Mouse (Mus musculus) thymus, postnatal 36 days (tissue): ENCODE measurements at regions not wholly inside any gene's neighbourhood (a gene's known extent, or its start where the extent isn't known, plus 50 kb on each side); places are given as distances from the start of the nearest gene placed in this dataset.
"Not testable (repeated sequence)": the region's sequence is repeated elsewhere in the genome, so short reads cannot be mapped to it uniquely, and the experiment has no call there.

Experiments used
- DNase-seq, 2 experiments: peaks; one replicate each; pipeline ENCODE4 v3.0.0; 2022; ENCODE audit warnings: mixed read lengths in 2 of 2

DNA sequence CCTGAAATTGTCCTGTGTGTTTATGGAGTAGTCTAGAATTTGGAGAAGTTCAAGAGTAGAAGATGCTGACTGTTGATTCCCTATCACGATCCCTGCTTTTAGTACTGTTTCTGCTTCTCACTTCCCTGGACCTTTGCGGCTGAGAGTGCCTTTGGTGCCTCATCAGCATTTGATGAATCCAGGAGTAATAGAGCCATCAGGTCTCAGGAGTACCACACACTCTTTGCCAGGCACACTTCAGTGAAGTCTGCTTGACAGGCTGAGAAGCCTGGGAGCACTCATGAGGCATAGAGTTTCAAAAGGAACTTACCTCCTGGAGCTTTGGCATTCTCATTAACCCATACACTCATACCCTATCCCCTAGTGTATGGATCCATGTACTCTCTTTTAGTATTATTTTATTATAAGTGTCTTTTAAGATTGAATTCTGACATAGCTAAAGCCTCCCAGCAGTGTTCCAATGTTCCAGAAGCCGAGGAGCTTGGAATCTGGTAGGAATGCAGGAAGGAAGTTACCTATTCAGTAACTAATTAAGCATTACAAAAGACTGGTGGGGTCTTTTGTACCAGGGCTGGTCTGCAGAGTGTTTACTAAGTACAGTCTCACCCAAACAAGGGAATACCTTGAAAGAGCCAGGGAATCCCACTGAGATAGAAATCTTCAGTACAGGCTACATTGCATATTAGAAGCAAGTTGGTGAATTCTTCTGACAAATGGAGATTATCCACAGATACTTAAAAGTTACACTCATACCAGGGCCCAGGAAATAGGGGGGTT, 139.7 kb downstream of the Tex13c3 start:
- DNase-seq, result not testable (repeated sequence)

DNA sequence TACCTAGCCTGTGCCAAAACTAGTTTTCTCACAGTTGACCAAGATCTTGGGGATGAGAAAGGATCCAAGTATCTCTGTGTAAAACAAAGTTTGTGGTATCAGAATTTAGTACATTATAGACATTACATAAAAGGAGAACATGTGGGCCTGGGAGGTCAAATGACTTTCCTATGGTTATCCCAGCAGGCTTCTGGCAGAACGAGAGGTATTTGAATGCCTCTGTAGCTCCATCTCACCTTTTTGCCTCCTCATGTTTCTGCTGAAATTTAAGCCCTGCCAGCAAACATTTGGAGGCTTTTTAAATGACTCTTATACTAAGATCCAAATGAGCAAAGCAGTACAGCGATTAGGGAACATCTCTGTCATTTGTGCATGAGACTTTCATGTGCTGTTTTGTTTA, 167.8 kb downstream of the Tex13c3 start:
- DNase-seq, result no peak

- DNase-seq, result no peak
These were observed 169.1 kb downstream of the Tex13c3 start for GRCm38 (mm10) chrX:19311809-19312559.

GRCm38 (mm10) chrX:19311377-19311776, 169.7 kb downstream of the Tex13c3 start:
- DNase-seq, result no peak

DNA sequence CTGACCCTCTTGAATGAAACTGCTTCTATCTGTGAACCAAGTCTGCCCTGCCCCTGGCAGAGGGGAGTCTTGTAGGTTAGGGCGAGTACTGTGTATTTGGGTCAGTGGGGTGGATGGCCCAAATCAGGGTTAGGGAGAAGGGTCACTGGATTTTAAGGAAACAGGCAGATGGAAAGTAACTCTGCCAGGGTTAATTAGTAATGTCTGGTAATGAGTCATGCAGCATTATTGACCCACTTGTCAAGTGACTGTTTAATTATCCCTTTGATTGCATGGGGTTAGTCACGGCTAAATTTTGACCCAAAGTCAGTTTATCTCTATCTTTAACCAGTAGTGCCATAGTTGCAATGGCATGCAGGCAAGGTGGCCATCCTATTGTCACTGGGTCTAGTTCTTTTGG, 192.9 kb downstream of the Tex13c3 start:
- DNase-seq, result no peak

- DNase-seq, result no peak
These were observed 194.7 kb downstream of the Tex13c3 start for GRCm38 (mm10) chrX:19286431-19286830.

GRCm38 (mm10) chrX:19285773-19286172, 195.3 kb downstream of the Tex13c3 start:
- no peak for DNase-seq

DNA sequence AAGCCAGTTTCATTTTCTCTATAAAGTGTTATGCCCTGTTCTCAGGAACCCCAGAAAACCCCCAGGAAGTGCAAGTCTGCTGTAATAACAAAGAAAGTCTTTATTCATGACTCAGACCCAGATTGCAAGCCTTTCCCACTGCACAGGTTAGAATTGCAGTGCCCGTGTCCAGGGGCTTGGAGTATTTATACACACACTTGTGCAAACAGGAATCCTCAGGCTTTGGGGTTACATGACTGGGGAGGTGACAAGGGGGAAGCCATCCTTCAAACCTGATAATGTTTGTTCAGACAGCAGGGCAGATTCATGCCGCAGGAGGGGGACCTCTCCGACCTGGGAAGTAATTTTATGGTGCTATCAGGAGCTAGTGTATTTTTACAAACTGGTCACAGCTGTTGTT, 198.0 kb downstream of the Tex13c3 start:
- no peak for DNase-seq

- DNase-seq, result no peak
These were observed 216.9 kb downstream of the Tex13c3 start for GRCm38 (mm10) chrX:19264237-19264636.

DNA sequence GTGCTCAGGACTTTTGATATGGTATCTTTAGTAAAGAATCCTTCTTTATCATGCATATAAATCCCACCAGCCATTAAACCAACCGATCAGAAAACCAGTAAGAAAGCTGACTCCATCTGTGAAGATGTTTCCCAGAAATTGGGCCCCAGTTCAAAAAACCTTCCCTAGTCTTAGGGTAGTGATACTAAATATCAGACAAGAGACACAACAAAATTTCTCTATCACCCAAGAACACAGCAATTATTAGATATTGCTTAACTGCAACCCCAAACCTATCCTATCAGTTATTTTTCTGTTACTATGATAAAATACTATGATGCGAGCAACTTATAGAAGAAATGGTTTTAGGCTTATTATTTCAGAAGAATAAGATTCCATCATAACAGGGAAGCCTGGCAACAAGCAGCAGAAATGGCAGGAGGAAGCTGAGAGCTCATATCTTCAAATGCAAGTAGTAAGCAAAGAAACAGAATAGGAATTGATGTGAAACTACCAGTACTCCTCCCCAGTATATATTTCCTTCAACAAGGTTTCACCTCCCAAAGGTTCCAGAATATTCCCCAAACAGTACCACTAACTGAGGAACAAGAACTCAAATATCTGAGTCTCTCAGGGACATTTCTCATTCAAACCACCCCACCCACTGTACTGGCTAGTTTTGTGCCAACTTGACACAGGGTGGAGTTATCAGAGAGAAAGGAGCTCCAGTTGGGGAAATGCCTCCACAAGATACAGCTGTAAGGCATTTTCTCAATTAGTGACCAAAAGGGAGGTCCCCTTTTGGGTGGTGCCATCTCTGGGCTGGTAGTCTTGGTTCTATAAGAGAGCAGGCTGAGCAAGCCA, 234.1 kb downstream of the Tex13c3 start:
- no peak for DNase-seq

DNA sequence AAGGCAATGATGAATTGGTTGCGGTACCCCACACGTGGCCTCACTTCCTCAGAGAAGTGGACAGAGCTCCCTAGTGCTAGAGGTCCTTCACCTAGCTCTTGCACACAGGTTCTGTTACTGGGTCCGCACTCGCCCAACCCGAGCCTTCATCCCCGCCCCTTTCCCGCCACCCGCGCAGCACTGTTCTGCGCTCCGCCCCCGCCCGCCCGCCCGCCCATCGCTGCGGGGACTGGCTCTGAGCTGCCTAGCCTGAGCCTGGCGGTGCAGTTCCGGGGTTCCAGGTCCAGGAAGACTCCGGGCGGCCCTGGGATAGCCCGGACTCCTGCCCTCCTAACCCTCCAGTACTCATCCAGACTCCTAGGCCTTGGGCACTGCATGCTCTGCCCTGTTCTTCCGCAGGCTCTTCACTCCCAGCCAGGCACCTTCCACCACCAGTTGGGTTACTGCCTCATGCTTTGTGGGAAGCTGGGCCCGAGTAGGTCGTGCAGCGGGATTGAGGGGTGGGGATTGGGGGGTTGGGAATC, 243.3 kb downstream of the Tex13c3 start:
- DNase-seq, result peak; percentile 15 to 43

DNA sequence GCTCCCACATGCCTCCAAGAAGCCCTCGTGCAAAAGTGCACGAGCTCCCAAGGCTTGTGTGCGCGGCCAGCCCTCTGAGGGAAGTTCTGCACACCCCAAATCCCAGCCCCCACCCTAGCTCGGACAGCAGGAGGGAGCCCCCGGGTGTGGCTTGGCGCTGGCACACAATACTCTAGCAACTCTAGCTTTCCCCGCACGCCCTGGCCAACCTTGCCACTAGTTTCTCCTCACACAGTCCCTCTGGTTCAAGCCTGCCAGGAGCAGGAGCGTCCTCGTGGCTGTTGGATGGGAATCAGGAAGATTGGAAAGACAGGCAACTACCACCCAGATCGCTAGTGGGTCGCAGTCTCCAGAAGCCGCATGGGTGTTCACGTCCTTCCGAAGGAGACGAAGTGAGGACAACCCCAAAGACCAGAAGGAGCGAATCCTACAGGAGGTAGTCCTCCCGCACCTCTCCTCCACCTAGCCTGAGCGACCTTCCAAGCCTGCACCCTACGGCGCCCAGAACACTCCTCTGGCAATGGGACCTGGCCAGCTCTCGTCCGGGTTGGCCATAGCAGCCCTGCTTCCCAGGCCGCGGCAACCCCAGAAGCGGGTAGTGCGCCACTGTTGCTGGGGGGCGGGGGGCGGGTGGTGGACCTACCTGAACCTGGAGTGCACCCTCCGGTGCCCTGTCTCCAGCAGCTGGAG, 243.9 kb downstream of the Tex13c3 start:
- peak; percentile 1 to 8 for DNase-seq

GRCm38 (mm10) chrX:19235449-19235848, 245.7 kb downstream of the Tex13c3 start:
- no peak for DNase-seq

DNA sequence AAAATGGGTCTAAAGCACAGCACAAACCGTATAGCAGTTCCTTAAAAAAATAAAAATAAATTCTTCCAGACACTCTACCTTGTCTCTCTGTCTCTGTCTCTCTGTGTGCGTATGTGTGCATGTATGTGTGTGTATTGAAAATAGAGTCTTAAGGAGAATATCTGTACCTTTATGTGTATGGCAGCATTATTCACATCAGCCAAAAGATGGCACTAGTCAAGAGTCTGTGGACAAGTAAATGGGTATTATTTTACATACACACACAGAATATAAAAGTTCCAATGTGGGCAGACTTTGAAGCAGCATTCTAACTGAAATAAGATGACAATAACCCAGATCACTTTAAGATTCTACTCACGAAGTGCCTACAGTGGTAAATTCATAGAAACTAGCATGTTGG, 249.3 kb downstream of the Tex13c3 start:
- DNase-seq, result no peak

DNA sequence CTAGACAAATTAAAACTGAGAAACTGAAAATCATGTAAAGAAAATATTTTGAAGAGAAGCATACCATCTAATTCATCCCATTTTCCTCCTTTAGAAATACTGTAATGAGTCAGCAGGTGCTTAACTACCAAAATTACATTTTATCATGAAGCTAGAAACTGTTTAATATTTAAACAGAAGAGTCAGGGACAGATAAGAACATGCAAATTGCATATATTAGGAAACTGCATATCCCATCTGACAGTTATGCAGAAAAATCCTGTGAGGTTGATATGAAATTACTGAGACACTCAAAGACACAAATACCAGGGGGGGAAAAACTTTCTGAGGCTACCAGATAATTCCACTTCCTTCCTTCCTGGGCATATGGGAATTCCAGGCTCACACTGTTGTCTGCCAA, 257.8 kb downstream of the Tex13c3 start:
- no peak for DNase-seq

GRCm38 (mm10) chrX:19220785-19221496, 260.2 kb downstream of the Tex13c3 start:
- no peak for DNase-seq

- no peak for DNase-seq
These were observed 261.4 kb downstream of the Tex13c3 start for GRCm38 (mm10) chrX:19219727-19220126.

- DNase-seq, result no peak
These were observed 261.8 kb downstream of the Tex13c3 start for GRCm38 (mm10) chrX:19219301-19219700.

GRCm38 (mm10) chrX:19206420-19206819, 274.7 kb downstream of the Tex13c3 start:
- no peak for DNase-seq

DNA sequence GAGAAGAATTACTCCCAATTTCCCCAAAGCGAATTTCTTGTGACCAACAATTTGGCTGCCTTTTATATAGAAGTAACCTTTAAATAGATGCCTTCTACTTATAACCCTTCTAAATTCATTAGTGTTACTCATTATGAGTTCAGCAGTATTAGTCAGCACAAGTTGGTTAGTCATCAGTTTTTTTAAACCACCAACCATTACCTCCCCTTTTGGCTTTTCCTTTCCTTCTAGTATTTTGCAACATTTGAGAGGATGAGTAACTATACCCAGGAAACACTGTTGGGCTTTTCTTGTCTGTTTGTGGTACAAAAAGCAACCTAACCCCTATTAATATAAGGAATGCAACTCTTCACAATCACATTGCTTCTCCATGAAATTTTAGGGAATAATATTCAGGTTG, 278.6 kb downstream of the Tex13c3 start:
- no peak for DNase-seq

DNA sequence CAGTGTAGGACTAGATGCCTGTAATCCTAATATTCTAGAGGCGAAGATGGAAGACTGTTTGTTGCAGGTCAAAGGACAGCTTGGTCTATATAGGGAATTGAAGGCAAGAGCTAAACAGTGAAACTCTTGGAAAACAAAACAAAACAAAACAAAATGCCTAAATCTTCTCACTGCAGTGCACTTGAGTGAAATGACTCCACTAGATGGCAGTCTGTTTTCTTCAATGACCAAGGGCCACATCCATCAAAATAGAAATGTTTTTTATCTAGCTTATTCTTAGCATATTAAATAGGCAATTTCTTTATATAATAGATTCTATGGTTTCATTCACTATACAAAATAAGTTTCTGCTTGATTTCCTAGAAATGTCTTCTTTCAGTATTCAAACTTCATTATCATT, 279.7 kb downstream of the Tex13c3 start:
- no peak for DNase-seq

- DNase-seq, result no peak
These were observed 281.6 kb downstream of the Tex13c3 start for GRCm38 (mm10) chrX:19199531-19199930.
